ENCODE assay signal across 8 mouse cellular contexts in genomic region chr10:109664629-109665317, GRCm38 (mm10).
DNase-seq lines count a peak whose midpoint lies in the region; ATAC-seq and TF ChIP-seq lines count a peak whose summit lies in the region.

No protein-coding gene starts in this region.

- TF ChIP-seq EP300 in stomach, postnatal 0 days (optimal IDR thresholded peaks at IDR 0.05): no peak

- no peaks in the 10 kb centered on the region for H3K4me1 ChIP-seq in intestine, embryonic 14.5 days (replicated peaks; ENCODE audit: control insufficient read depth, insufficient read depth, low read length)
- no peaks in the 10 kb centered on the region for H3K4me1 ChIP-seq in intestine, embryonic 16.5 days (ENCODE audit: control insufficient read depth, insufficient read depth, low read length)
- no peaks in the 10 kb centered on the region for H3K4me1 ChIP-seq in midbrain, embryonic 14.5 days (ENCODE audit: control insufficient read depth, insufficient read depth, low read length)
- no peaks in the 10 kb centered on the region for H3K4me1 ChIP-seq in stomach, postnatal 0 days (replicated peaks; ENCODE audit: control insufficient read depth, insufficient read depth)

- 33% methylated on average over 14 of the region's 14 CpGs for WGBS in intestine, embryonic 14.5 days
- WGBS in intestine, embryonic 16.5 days: 35% methylated on average over 14 of the region's 14 CpGs
- WGBS in midbrain, embryonic 14.5 days: 24% methylated on average over 14 of the region's 14 CpGs
- 28% methylated on average over 14 of the region's 14 CpGs for WGBS in stomach, postnatal 0 days

- H3K27me3 ChIP-seq in intestine, embryonic 14.5 days (replicated peaks; ENCODE audit: control insufficient read depth, insufficient read depth, low read length): no peaks in the 10 kb centered on the region
- no peaks in the 10 kb centered on the region for H3K27me3 ChIP-seq in intestine, embryonic 16.5 days (replicated peaks; ENCODE audit: control insufficient read depth, insufficient read depth, low read length)
- no peaks in the 10 kb centered on the region for H3K27me3 ChIP-seq in midbrain, embryonic 14.5 days (ENCODE audit: control insufficient read depth, insufficient read depth, low read length)
- H3K27me3 ChIP-seq in stomach, postnatal 0 days (ENCODE audit: control insufficient read depth, insufficient read depth, low read length): no peaks in the 10 kb centered on the region

- H3K9ac ChIP-seq in intestine, embryonic 14.5 days (ENCODE audit: low read length): no peak overlapping the region
- H3K9ac ChIP-seq in intestine, embryonic 16.5 days (ENCODE audit: low read depth, low read length): no peak overlapping the region
- no peak overlapping the region for H3K9ac ChIP-seq in midbrain, embryonic 14.5 days (replicated peaks; ENCODE audit: low read length)
- no peak overlapping the region for H3K9ac ChIP-seq in stomach, postnatal 0 days (ENCODE audit: low read length)

- no peak overlapping the region for H3K4me3 ChIP-seq in intestine, embryonic 14.5 days (ENCODE audit: low read depth, low read length)
- H3K4me3 ChIP-seq in intestine, embryonic 16.5 days (ENCODE audit: low read length): no peak overlapping the region; the same call in 1 of the 2 replicates
- no peak overlapping the region for H3K4me3 ChIP-seq in midbrain, embryonic 14.5 days (replicated peaks; ENCODE audit: low read depth, low read length)
- no peak overlapping the region for H3K4me3 ChIP-seq in stomach, postnatal 0 days (ENCODE audit: low read depth, low read length)

- no peak overlapping the region for H3K27ac ChIP-seq in intestine, embryonic 14.5 days (ENCODE audit: low read depth)
- no peak overlapping the region for H3K27ac ChIP-seq in intestine, embryonic 16.5 days (ENCODE audit: low read length)
- no peak overlapping the region; the same call in 1 of the 2 replicates for H3K27ac ChIP-seq in midbrain, embryonic 14.5 days (replicated peaks; ENCODE audit: low read depth, low read length)
- no peak overlapping the region for H3K27ac ChIP-seq in stomach, postnatal 0 days (replicated peaks)

- intact Hi-C loops in gastrocnemius, postnatal 14 days (cut with DNase I; ENCODE audit: low total_unique reads): no loop called here
- intact Hi-C loops in left cerebral cortex, postnatal 36 days (cut with DNase I): no loop called here

- peak overlapping the region; percentile 31; the same call in 1 of the 2 replicates for H3K4me2 ChIP-seq in intestine, embryonic 14.5 days (ENCODE audit: low read length)
- H3K4me2 ChIP-seq in intestine, embryonic 16.5 days (ENCODE audit: low read depth, low read length): no peak overlapping the region
- H3K4me2 ChIP-seq in midbrain, embryonic 14.5 days (ENCODE audit: low read length): peak overlapping the region; percentile 36
- H3K4me2 ChIP-seq in stomach, postnatal 0 days (replicated peaks; ENCODE audit: low read depth): no peak overlapping the region

- no peak for ATAC-seq in intestine, embryonic 14.5 days (replicated peaks; ENCODE audit: low FRiP score, low TSS enrichment, low read depth)
- ATAC-seq in intestine, embryonic 16.5 days: no peak
- no peak; the same call in 1 of the 2 replicates for ATAC-seq in midbrain, embryonic 14.5 days (ENCODE audit: low FRiP score, low TSS enrichment)
- no peak for ATAC-seq in stomach, postnatal 0 days (ENCODE audit: low FRiP score, low TSS enrichment)

- peak; percentile 89 for DNase-seq in intestine, embryonic 14.5 days (ENCODE audit: low spot score)
- peak; percentile 67 to 86 for DNase-seq in cerebellum, postnatal 4 days (ENCODE audit: low spot score in 2 of 2)
- DNase-seq in gastrocnemius, postnatal 14 days: peak; percentile 41
- peak; percentile 19 for DNase-seq in kidney, adult 11 months
- DNase-seq in left cerebral cortex, postnatal 36 days (ENCODE audit: low spot score in 2 of 2): peak; percentile 75 to 82
- peak; percentile 88 for DNase-seq in midbrain, embryonic 14.5 days
- DNase-seq in stomach, postnatal 0 days (ENCODE audit: low spot score): peak; percentile 67

- no peaks in the 10 kb centered on the region for H3K9me3 ChIP-seq in intestine, embryonic 14.5 days (ENCODE audit: control insufficient read depth, low read length)
- no peaks in the 10 kb centered on the region for H3K9me3 ChIP-seq in intestine, embryonic 16.5 days (ENCODE audit: control insufficient read depth, low read length)
- no peaks in the 10 kb centered on the region for H3K9me3 ChIP-seq in midbrain, embryonic 14.5 days (ENCODE audit: control insufficient read depth, low read length)
- no peaks in the 10 kb centered on the region for H3K9me3 ChIP-seq in stomach, postnatal 0 days (ENCODE audit: control insufficient read depth, low read length)

- no peaks in the 10 kb centered on the region for H3K36me3 ChIP-seq in intestine, embryonic 14.5 days (ENCODE audit: control insufficient read depth, insufficient read depth, low read length)
- no peaks in the 10 kb centered on the region for H3K36me3 ChIP-seq in intestine, embryonic 16.5 days (ENCODE audit: control insufficient read depth, insufficient read depth, low read length)
- no peaks in the 10 kb centered on the region for H3K36me3 ChIP-seq in midbrain, embryonic 14.5 days (ENCODE audit: control insufficient read depth, insufficient read depth, low read length)
- H3K36me3 ChIP-seq in stomach, postnatal 0 days (ENCODE audit: control insufficient read depth, insufficient read depth, low read length): no peaks in the 10 kb centered on the region

- TF ChIP-seq CTCF in stomach, postnatal 0 days (IDR thresholded peaks at IDR 0.05; ENCODE audit: low read depth): peak; percentile 88

Comparison
In these comparisons a context has a peak if more than half of its experiments do, and no peak if none do; other contexts are left out.
1. H3K4me2 ChIP-seq: peak in intestine, embryonic 14.5 days (single experiment) and midbrain, embryonic 14.5 days (single experiment); none in intestine, embryonic 16.5 days (single experiment) and stomach, postnatal 0 days (single experiment).
2. DNase-seq: peak in every context shown above with its lines; median percentile 89 in intestine, embryonic 14.5 days; 88 in midbrain, embryonic 14.5 days; 78 in left cerebral cortex, postnatal 36 days; 76 in cerebellum, postnatal 4 days; 67 in stomach, postnatal 0 days; 41 in gastrocnemius, postnatal 14 days; 19 in kidney, adult 11 months.